Mouse (Mus musculus): ENCODE results near the gene Gm28576. TPM values are rescaled to one million over a fixed set of nuclear protein-coding genes. Genes with fewer than 3 reads are reported as not detected.
"Not testable (repeated sequence)": the region's sequence is repeated elsewhere in the genome, so short reads cannot be mapped to it uniquely, and the experiment has no call there.

Gene Gm28576
- not detected in 2 replicates for polyA plus RNA-seq (2015; fragmentation: Nextera tagmentation; extraction: Ambion mirVana)

- not testable (repeated sequence) for H3K4me1 ChIP-seq (replicated peaks; ENCODE audit: control insufficient read depth, insufficient read depth, low read length); H3K9me3 ChIP-seq (ENCODE audit: control insufficient read depth, low read length); H3K36me3 ChIP-seq (ENCODE audit: control insufficient read depth, insufficient read depth, low read length); H3K4me2 ChIP-seq (ENCODE audit: low read depth, low read length); H3K27me3 ChIP-seq (ENCODE audit: control insufficient read depth, insufficient read depth, low read depth, low read length); H3K9ac ChIP-seq (ENCODE audit: low read length); ATAC-seq (ENCODE audit: low read depth); H3K4me3 ChIP-seq (ENCODE audit: low read length); H3K27ac ChIP-seq (ENCODE audit: low read length)
- no CpG with 5 or more reads among the region's 8 CpGs for WGBS
These were observed at the start of gene Gm28576 for GRCm38 (mm10) chrY:7722641-7723040. Gm28576 (plus strand) TSS chrY:7722941.

Other genes with a start within 250 kb of the Gm28576 start
- gene Gm20826, start 84.5 kb upstream of the Gm28576 start, polyA plus RNA-seq (2015; fragmentation: Nextera tagmentation; extraction: Ambion mirVana), result not detected in 2 replicates